Mouse (Mus musculus): ENCODE measurements around the gene Cckbr. TPM values are rescaled to one million over a fixed set of nuclear protein-coding genes. Genes with fewer than 3 reads are reported as not detected.

Gene Cckbr
- polyA plus RNA-seq, 2 experiments = 0.03 TPM; not detected in 1

DNA sequence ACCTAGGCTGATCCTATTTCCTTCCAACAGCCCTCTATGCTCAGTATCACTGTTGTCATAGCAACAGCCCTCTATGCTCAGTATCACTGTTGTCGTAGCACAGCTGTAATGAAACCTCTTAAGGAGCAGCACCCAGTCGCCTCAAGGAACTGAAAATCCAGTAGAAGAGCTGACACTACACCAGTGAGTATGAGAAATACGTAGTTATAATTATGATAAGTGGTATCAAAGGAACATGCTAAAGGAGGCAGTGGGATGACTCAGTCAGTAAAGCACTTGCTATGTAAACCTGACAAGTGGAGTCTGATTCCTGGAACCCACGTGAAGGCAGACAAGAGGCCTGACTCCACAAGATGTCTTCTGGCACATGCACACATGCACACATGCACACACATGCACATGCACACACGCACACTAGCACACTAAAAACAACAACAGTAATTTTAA lies 88.3 kb downstream of the Cckbr start:
- Histone ChIP-seq H3K27ac (replicated peaks; ENCODE audit: low read depth, low read length) (no peak overlapping the region), H3K9ac (ENCODE audit: low read depth, low read length, severe bottlenecking) (no peak overlapping the region), H3K9me3 (ENCODE audit: control insufficient read depth, low read length) (no peaks in the 10 kb centered on the region), H3K36me3 (ENCODE audit: control insufficient read depth, insufficient read depth, low read length) (no peaks in the 10 kb centered on the region), H3K4me2 (replicated peaks; ENCODE audit: low read depth, low read length, severe bottlenecking) (no peak overlapping the region), H3K27me3 (ENCODE audit: control insufficient read depth, insufficient read depth, low read length) (no peaks in the 10 kb centered on the region), H3K4me3 (replicated peaks; ENCODE audit: low read length) (no peak overlapping the region), H3K4me1 (ENCODE audit: control insufficient read depth, insufficient read depth, low read length) (no peaks in the 10 kb centered on the region)
- no peak for TF ChIP-seq POLR2A (IDR thresholded peaks at IDR 0.05; ENCODE audit: borderline replicate concordance, extremely low read depth, insufficient read depth, insufficient read length)
- no peak for DNase-seq (ENCODE audit: low spot score)
- 42% methylated on average over 5 of the region's 5 CpGs for WGBS
- ATAC-seq (ENCODE audit: low FRiP score, low read depth) = no peak

DNA sequence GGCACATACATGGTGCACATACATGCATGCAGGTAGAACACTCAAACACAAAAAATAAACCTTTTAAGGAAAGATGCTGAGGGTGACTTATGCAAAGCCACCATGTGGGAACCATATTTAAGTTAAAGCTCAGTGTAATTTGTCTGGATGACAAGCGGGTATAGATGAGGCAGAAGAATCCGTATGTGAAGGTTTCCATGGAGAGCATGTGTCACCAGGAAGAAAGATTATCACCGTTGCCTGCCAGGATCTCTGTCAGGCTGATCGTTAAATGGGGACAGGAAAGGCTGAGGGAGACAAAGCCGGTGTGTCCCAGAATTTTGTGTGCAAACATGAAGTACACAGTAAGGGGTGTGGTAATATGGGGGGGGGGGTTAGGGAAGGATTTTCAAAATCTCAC lies 89.0 kb downstream of the Cckbr start:
- H3K9ac ChIP-seq (ENCODE audit: low read depth, low read length, severe bottlenecking) = no peak overlapping the region
- no peaks in the 10 kb centered on the region for H3K27me3 ChIP-seq (ENCODE audit: control insufficient read depth, insufficient read depth, low read length)
- H3K4me3 ChIP-seq (replicated peaks; ENCODE audit: low read length) = no peak overlapping the region
- TF ChIP-seq POLR2A (IDR thresholded peaks at IDR 0.05; ENCODE audit: borderline replicate concordance, extremely low read depth, insufficient read depth, insufficient read length) = no peak
- no peaks in the 10 kb centered on the region for H3K36me3 ChIP-seq (ENCODE audit: control insufficient read depth, insufficient read depth, low read length)
- no peak for ATAC-seq (ENCODE audit: low FRiP score, low read depth)
- no peaks in the 10 kb centered on the region for H3K9me3 ChIP-seq (ENCODE audit: control insufficient read depth, low read length)
- no peak for DNase-seq (ENCODE audit: low spot score)
- no peak overlapping the region for H3K27ac ChIP-seq (replicated peaks; ENCODE audit: low read depth, low read length)
- no peaks in the 10 kb centered on the region for H3K4me1 ChIP-seq (ENCODE audit: control insufficient read depth, insufficient read depth, low read length)
- H3K4me2 ChIP-seq (replicated peaks; ENCODE audit: low read depth, low read length, severe bottlenecking) = no peak overlapping the region
- WGBS = 28% methylated on average over 5 of the region's 5 CpGs

GRCm38 (mm10) chr7:105515178-105515577 lies 89.6 kb downstream of the Cckbr start:
- Histone ChIP-seq H3K27me3 (ENCODE audit: control insufficient read depth, insufficient read depth, low read length) (no peaks in the 10 kb centered on the region), H3K27ac (replicated peaks; ENCODE audit: low read depth, low read length) (no peak overlapping the region), H3K4me1 (ENCODE audit: control insufficient read depth, insufficient read depth, low read length) (no peaks in the 10 kb centered on the region), H3K4me3 (replicated peaks; ENCODE audit: low read length) (no peak overlapping the region), H3K36me3 (ENCODE audit: control insufficient read depth, insufficient read depth, low read length) (no peaks in the 10 kb centered on the region), H3K9ac (ENCODE audit: low read depth, low read length, severe bottlenecking) (no peak overlapping the region), H3K9me3 (ENCODE audit: control insufficient read depth, low read length) (no peaks in the 10 kb centered on the region), H3K4me2 (replicated peaks; ENCODE audit: low read depth, low read length, severe bottlenecking) (no peak overlapping the region)
- 9% methylated on average over 5 of the region's 5 CpGs for WGBS
- ATAC-seq (ENCODE audit: low FRiP score, low read depth) (no peak), DNase-seq (ENCODE audit: low spot score) (peak; percentile 31)
- TF ChIP-seq POLR2A (IDR thresholded peaks at IDR 0.05; ENCODE audit: borderline replicate concordance, extremely low read depth, insufficient read depth, insufficient read length) = no peak

DNA sequence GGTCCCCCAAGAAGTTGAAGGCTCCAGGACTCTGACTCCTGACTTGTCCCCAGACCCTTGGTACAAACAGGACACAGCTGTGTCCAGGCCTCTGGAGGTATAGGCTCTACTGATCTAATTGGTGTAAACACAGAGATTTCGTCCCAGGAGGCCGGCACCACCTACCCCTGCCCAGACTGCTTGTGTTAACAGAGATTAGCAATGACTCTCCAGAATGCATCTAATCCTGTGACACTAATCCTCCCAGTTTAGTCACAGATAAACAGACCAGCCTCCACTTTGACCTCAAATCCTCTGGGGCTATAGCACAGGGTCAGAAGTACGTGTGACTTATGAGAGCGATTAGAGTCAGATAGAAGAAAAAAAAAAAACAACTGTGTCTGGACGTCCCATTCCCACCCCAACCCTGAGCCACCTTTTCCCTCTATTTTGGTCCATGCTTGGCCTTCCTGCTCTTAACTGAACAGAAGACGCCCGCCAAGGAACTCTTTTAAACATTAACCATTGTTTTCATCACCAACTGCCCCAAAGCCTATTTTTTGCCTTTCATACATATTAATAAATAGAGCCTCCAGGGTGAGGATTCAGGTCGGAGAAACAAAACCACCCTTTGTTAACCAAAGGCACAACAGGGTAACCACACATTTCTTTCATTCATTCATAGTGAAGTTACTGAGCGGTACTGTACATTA lies 91.3 kb downstream of the Cckbr start:
- DNase-seq (ENCODE audit: low spot score) (no peak), ATAC-seq (ENCODE audit: low FRiP score, low read depth) (no peak)
- Histone ChIP-seq H3K4me1 (ENCODE audit: control insufficient read depth, insufficient read depth, low read length) (no peaks in the 10 kb centered on the region), H3K4me3 (replicated peaks; ENCODE audit: low read length) (no peak overlapping the region), H3K9ac (ENCODE audit: low read depth, low read length, severe bottlenecking) (no peak overlapping the region), H3K27ac (replicated peaks; ENCODE audit: low read depth, low read length) (no peak overlapping the region), H3K36me3 (ENCODE audit: control insufficient read depth, insufficient read depth, low read length) (no peaks in the 10 kb centered on the region), H3K27me3 (ENCODE audit: control insufficient read depth, insufficient read depth, low read length) (no peaks in the 10 kb centered on the region), H3K9me3 (ENCODE audit: control insufficient read depth, low read length) (no peaks in the 10 kb centered on the region), H3K4me2 (replicated peaks; ENCODE audit: low read depth, low read length, severe bottlenecking) (no peak overlapping the region)
- WGBS = 48% methylated on average over 9 of the region's 9 CpGs
- no peak for TF ChIP-seq POLR2A (IDR thresholded peaks at IDR 0.05; ENCODE audit: borderline replicate concordance, extremely low read depth, insufficient read depth, insufficient read length)

DNA sequence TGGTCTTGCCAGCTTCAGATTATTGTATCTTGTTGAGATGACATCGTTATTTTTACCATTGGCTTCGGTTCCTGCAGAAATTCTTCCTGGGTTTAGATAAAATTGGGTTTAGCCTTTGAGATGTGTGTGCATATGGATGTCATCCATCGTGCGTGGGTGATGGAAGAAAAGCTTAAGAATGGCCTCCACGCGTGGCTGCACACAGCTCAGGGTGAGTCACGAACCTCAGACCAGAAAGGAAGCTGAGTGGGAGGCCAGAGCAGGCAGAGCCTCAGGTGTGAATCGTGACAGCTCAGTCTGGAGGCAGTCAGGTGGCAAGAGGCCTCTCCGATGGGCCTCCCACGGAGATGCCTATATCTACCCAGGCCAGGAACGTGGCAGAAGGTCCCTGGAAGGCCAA lies 93.8 kb downstream of the Cckbr start:
- H3K4me1 ChIP-seq (ENCODE audit: control insufficient read depth, insufficient read depth, low read length) = no peaks in the 10 kb centered on the region
- H3K4me2 ChIP-seq (replicated peaks; ENCODE audit: low read depth, low read length, severe bottlenecking) = no peak overlapping the region
- H3K27me3 ChIP-seq (ENCODE audit: control insufficient read depth, insufficient read depth, low read length) = no peaks in the 10 kb centered on the region
- TF ChIP-seq POLR2A (IDR thresholded peaks at IDR 0.05; ENCODE audit: borderline replicate concordance, extremely low read depth, insufficient read depth, insufficient read length) = no peak
- DNase-seq (ENCODE audit: low spot score) (no peak), ATAC-seq (ENCODE audit: low FRiP score, low read depth) (no peak)
- H3K27ac ChIP-seq (replicated peaks; ENCODE audit: low read depth, low read length) = no peak overlapping the region
- no peaks in the 10 kb centered on the region for H3K9me3 ChIP-seq (ENCODE audit: control insufficient read depth, low read length)
- WGBS = 60% methylated on average over 11 of the region's 11 CpGs
- no peak overlapping the region for H3K4me3 ChIP-seq (replicated peaks; ENCODE audit: low read length)
- no peaks in the 10 kb centered on the region for H3K36me3 ChIP-seq (ENCODE audit: control insufficient read depth, insufficient read depth, low read length)
- no peak overlapping the region for H3K9ac ChIP-seq (ENCODE audit: low read depth, low read length, severe bottlenecking)

Measured in limb, embryonic 14.5 days (tissue).